ENCODE assay signal across 12 mouse cellular contexts in the genomic region with DNA sequence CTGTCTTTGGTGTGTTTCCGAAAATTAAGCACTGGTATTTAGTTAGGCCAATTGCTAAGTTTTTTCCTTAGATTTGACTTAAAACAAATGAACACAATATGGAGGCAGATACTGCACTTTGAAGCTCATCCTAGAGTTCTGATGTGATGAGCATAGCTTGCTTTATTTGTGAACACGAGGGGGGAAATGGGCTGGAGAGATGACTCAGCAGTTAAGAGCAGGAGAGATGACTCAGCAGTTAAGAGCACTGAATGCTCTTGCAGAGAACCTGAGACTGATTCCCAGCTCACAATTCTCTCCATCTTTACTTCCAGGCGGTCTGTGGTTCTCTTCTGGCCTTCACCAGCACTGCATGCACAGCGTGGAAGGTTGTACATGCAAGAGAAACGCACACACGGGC.
"Had no signal": no experiment of that assay in that cellular context is flagged by ENCODE, and none has a peak within 500 bp of the region (broad histone marks: within the 10 kb centered on the region; RNA-seq: fewer than 3 reads in every experiment).

No protein-coding gene starts in this region.

- H3K9me3 ChIP-seq: limb, embryonic 10.5 days; liver, embryonic 13.5 days; lung, embryonic 15.5 days; midbrain, embryonic 12.5 days; neural tube, embryonic 15.5 days had no signal

- H3K36me3 ChIP-seq: limb, embryonic 10.5 days; liver, embryonic 13.5 days; lung, embryonic 15.5 days; midbrain, embryonic 12.5 days; neural tube, embryonic 15.5 days had no signal

- H3K27ac ChIP-seq: kidney, postnatal 0 days; limb, embryonic 10.5 days; liver, embryonic 13.5 days; lung, embryonic 15.5 days; midbrain, embryonic 12.5 days; neural tube, embryonic 15.5 days; stomach, postnatal 0 days had no signal

- H3K9ac ChIP-seq: liver, embryonic 13.5 days; liver, postnatal 0 days; lung, embryonic 15.5 days; midbrain, embryonic 12.5 days; neural tube, embryonic 15.5 days had no signal

- H3K4me3 ChIP-seq: limb, embryonic 10.5 days; liver, embryonic 13.5 days; lung, embryonic 15.5 days; midbrain, embryonic 12.5 days; neural tube, embryonic 15.5 days had no signal

- H3K4me2 ChIP-seq: liver, embryonic 13.5 days; lung, embryonic 15.5 days; midbrain, embryonic 12.5 days; neural tube, embryonic 15.5 days had no signal

- DNase-seq: kidney, adult 9 months; kidney, postnatal 36 days; liver, embryonic 13.5 days; liver, postnatal 0 days; lung, postnatal 14 days; right cerebral cortex, adult 18-20 months had no signal

- H3K4me1 ChIP-seq: liver, embryonic 13.5 days; lung, embryonic 15.5 days had no signal

- H3K27me3 ChIP-seq: liver, embryonic 13.5 days; lung, embryonic 15.5 days; midbrain, embryonic 12.5 days; neural tube, embryonic 15.5 days had no signal
